Mouse (Mus musculus): ENCODE results near the gene Mical3. TPM values are rescaled to one million over a fixed set of nuclear protein-coding genes. Genes with fewer than 3 reads are reported as not detected.
A peak's percentile ranks its signal among the peaks of the same experiment; 100 is the strongest.

Mical3 gene
- total RNA-seq (2014; fragmentation: Nextera tagmentation), result 10.7 and 11.2 TPM in 2 replicates
- 5.6 and 6.4 TPM in 2 replicates for total RNA-seq (2017)

GRCm38 (mm10) chr6:121130773-121131172, at the start of gene Mical3:
Gene Mical3 (minus strand): TSS chr6:121130999.
- ATAC-seq (replicated peaks; ENCODE audit: poor library complexity, severe bottlenecking), result 0 out of 2 replicates have a peak, but pooled peaks have one; percentile 17

DNA sequence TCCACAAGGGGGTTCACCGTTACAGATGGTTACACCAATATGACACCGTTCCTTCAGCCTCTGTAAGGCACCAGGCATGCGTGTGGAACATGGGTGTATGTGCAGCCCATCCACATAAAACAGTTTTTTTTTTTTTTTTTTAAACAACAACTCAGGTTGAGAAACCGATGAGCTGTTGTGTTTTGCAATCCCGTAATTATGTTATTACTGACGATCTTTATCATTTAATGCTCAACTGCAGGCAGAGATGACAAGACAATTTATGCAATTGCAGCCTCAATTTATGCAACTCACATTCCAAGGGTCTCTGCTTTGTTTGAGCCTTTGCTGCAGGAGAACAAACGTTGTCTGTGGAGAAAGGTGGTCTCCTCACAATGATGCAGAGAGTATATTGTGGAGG, 49.0 kb upstream of the Mical3 start:
- peak; percentile 26 for ATAC-seq (replicated peaks; ENCODE audit: poor library complexity, severe bottlenecking)

GRCm38 (mm10) chr6:121178700-121179358, 48.0 kb upstream of the Mical3 start:
- ATAC-seq (replicated peaks; ENCODE audit: poor library complexity, severe bottlenecking), result 0 out of 2 replicates have a peak, but pooled peaks have one; percentile 13

DNA sequence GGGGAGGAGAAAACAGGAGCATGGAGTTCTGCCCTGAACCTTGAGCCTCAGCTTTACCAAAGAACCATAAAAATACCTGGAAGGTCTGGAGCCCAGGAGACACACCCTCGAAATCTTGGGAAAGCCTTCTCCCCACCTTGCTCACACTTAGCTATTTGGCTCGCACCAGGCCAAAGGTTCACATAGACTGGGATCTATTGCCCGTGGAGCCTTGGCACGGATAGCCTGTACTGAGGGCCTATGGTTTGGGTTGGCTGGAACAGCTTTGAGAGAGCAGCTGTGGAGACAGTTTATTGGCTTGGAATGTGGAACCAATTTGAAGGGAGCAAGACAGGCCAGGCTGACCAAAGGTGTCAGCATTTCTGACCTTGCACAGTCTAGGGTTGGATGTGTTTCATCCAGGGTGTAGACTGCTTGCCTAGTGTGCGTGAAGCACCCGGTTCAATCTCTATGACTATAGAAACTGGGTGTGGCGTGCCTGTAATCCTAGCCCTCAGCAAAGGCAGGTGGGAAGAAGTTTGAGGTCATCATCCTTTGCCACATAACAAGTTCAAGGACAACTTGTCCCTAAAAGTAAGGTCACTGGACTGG, 46.4 kb upstream of the Mical3 start:
- ATAC-seq (replicated peaks; ENCODE audit: poor library complexity, severe bottlenecking), result no peak

DNA sequence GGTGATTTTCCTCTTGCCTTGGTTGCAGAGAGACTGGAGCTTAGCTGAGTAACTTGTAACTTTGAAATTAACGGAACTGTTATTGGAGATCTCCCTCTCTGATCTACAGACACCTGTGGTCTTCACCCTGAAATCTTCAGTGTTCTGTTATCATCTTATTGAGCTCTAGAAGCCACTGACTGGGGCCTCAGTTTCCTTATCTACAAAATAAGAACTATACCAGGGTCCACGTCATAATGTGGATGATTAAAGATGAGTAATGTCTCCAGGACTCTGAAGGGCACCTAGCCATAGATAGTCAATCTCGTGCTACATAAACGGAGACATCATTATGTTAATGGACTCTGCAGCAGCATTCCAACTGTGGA, 45.9 kb upstream of the Mical3 start:
- ATAC-seq (replicated peaks; ENCODE audit: poor library complexity, severe bottlenecking), result no peak

DNA sequence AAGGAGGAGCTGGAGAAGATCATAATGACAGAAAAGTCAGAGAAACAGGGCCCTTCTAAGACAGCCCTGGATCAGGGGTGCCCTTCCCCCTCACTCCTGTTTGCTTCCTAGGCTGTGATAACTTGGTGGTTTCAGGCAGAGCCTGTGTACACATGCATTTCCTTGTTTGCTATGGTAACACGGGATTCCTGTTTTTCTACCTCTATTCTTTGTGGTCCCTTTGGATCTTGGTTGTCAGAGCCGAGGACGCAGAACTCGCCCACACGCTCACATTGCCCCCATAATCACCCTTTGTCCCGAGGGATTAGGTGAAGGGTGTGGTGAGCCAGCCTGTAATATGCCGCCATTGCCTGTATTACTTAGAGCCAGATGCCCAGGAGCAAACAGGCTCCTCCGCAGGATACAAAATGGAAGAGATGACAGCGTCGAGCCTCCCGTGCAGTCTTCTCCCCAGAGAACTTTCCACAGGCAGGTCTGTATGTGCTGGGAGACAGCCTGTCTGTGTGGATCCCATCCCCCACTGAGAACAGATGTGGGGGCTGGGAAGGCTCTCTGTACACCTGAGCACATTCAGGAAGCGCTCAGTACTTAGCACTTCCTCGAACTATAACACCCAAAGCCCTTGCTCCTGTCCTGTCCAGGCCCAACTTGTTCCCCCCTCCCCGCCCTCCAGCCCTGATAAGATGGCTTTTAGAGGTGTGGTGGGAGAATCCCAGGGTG, 45.4 kb upstream of the Mical3 start:
- no peak for ATAC-seq (replicated peaks; ENCODE audit: poor library complexity, severe bottlenecking)

DNA sequence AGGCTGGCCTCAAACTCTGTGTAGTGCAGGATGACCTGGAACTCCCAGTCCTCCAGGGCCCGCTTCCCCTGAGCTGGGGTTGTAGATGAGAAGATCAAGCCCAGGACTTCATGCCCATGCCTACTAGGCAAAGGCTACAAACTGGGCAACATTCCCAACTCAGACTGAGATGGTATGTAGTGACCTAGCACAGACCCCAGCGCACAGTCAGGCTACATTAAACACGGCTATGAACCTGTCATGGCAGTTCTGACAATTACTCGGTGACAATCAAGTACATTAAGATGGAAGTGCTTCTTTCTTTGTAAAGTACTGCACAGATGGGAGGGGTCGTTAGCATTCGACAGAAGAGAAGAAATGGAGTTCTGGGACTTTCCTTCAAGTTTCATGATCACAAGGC, 44.0 kb upstream of the Mical3 start:
- no peak for ATAC-seq (replicated peaks; ENCODE audit: poor library complexity, severe bottlenecking)

DNA sequence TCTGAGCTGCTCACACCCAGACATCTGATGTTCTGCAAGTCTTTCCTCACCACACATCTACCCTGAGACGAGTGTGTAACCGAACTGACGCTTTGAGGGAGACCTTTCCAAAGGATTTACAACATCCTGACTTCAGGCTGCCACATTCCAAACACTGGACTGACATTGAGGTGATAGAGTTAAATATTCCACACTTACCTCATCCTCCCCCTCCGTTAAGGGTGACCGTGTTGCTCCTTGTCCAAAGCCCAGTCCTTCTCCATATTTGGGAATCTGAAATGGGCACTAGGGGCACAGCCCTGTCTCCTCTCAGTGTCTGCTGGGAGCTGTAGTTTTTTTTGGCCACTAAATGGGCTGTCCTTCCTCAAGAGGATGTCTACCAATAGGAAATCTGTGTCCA, 42.7 kb upstream of the Mical3 start:
- no peak for ATAC-seq (replicated peaks; ENCODE audit: poor library complexity, severe bottlenecking)

DNA sequence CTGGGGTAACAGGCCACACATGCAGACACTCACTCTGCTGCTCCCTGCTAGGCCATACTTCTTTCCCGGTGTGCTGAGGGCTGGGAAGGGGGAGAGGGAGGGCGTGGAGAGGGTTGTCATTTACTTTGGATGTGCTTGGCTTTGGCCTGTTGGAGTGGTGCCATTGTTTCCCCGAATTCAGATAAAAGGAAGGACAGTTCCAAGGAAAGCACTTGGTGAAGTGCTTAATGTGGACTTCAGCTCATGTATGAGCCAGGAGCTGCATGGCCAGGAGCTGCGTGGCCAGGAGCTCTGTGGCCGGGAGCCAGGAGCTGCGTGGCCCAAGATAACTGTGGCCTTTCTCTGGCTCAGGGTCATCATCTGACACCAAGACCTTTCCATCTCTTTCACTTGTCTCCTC, 40.3 kb upstream of the Mical3 start:
- ATAC-seq (replicated peaks; ENCODE audit: poor library complexity, severe bottlenecking), result no peak

GRCm38 (mm10) chr6:121167381-121167975, 36.7 kb upstream of the Mical3 start:
- no peak for ATAC-seq (replicated peaks; ENCODE audit: poor library complexity, severe bottlenecking)

DNA sequence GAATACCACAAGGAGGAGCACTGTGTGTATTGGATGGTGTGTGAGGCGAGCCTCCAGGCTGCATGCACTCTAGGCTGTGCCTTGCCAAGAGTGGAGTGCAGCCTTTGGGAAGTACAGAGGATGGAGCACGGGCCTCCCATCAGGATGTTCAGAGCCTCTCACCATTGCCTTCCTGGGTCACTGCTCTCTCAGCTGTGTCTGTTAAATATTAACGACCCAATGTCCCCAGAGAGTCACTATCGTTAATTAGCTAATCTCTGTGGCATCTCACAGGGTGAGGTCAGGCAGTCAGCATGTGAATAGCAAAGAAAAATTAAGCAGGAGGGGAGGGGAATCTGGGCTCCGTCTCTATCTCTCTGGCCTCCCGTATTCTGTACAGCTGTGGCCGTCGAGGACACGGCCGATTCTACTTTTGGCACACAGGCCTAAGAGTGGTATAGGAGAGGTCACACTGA, 35.3 kb upstream of the Mical3 start:
- no peak for ATAC-seq (replicated peaks; ENCODE audit: poor library complexity, severe bottlenecking)

DNA sequence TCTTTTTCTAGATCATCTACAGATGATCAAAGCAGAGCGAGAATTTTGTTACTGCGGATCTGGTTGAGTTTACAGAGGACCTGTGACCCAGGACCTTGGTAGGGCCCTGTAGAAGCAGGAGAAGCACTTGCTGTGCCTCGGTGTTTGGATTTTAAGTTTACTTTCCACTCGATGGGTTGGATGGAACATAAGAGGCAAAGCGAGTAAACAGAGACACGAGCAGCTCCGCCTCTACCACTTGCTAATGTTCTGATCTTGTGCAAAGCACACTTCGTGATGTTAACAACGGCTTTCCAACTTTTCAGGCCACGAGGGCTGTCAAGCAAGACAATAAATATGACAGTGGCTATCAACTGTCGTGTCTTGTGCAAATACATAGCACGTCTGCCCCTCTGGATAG, 31.8 kb upstream of the Mical3 start:
- no peak for ATAC-seq (replicated peaks; ENCODE audit: poor library complexity, severe bottlenecking)

DNA sequence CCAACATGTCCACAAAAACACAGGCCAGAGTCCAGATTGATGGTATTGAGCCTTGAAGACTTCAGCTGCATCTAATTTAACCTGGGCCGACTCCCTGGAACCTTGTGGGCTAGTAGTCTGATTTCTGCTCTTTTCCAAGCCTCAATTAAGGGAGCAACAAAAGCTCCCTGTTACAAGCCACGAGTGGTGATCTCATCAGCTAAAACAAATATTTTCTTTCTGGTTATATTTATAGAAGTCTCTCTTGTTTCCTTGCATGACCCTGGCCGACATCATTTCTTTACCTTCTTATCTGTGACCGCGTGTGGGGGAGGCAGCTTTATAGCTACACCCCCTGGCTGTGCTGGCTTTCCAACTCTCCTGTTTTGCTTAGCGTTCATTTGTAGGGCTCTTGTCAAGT, 29.3 kb upstream of the Mical3 start:
- ATAC-seq (replicated peaks; ENCODE audit: poor library complexity, severe bottlenecking), result no peak

- no peak for ATAC-seq (replicated peaks; ENCODE audit: poor library complexity, severe bottlenecking)
Observed at GRCm38 (mm10) chr6:121159616-121160015, 28.8 kb upstream of the Mical3 start.

- no peak for ATAC-seq (replicated peaks; ENCODE audit: poor library complexity, severe bottlenecking)
Observed at GRCm38 (mm10) chr6:121156030-121156429, 25.2 kb upstream of the Mical3 start.

GRCm38 (mm10) chr6:121154451-121155300, 23.9 kb upstream of the Mical3 start:
- ATAC-seq (replicated peaks; ENCODE audit: poor library complexity, severe bottlenecking), result no peak

DNA sequence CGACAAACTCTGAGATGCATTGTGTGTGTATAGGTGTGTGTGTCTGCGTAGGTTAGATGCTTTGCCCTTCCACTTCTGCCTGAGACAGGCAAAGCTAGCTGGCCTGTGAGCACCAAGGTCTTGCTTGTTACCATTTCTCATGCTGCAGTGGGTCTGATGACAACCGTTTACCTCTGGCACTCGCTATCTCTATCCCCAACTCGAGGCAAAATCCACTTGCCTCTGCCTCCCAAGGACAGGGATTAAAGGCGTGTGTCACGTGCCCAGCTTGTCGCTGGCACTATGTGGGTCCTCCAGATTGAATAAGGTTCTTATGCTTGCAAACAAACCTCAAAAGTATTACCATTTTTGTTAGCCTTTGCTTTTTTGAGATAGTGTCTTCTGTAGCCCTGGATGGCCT, 22.4 kb upstream of the Mical3 start:
- no peak for ATAC-seq (replicated peaks; ENCODE audit: poor library complexity, severe bottlenecking)

GRCm38 (mm10) chr6:121151732-121152131, 20.9 kb upstream of the Mical3 start:
- ATAC-seq (replicated peaks; ENCODE audit: poor library complexity, severe bottlenecking), result no peak

DNA sequence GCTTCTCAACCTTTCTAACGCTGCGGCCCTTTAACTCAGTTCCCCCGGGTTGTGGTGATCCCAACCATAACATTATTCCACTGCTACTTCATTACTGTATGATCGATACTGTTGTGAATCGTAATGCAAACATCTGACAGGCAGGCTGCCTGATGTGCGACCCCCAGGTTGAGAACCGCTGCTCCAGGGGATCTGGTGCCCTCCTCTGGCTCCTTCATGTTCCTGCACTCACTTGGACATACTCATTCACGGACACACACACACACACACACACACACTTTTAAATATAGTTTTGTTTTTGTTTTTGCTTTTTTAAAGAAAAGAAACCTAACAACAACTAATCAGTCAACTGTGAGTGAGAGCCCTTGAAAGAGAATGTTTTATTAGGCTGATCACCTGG, 19.3 kb upstream of the Mical3 start:
- ATAC-seq (replicated peaks; ENCODE audit: poor library complexity, severe bottlenecking), result no peak

DNA sequence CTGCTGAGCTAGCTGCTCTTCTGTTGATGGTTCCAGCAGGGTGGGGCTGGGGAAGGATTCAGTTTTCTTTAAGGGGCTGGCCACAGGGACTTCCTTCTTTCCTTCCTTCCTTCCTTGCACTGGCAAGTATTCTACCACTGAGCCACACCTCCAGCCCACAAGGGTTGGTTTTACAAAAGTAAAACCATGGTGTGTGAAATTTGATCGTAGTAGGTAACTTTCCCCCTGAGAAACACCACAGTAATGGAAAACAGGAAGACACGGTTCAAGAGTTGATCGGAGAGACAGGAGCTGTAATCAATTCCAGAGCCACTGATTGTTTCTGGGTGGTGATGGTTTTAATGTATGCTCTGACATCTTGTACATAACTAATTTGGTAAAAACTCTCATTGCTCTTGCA, 18.6 kb upstream of the Mical3 start:
- peak; percentile 52 for ATAC-seq (replicated peaks; ENCODE audit: poor library complexity, severe bottlenecking)
